Mouse (Mus musculus) testis, adult 2 months (tissue): ENCODE data around the gene Glp2r. TPM values are rescaled to one million over a fixed set of nuclear protein-coding genes. Genes with fewer than 3 reads are reported as not detected.

Experiments
- H3K27ac ChIP-seq: fragments of 200-500 bp; 2 replicates; pipeline ENCODE4 v1.5.1; 2012; ENCODE audit warnings: low read depth, low read length; ENCODE audit not compliant: control insufficient read depth, insufficient read depth
- H3K27me3 ChIP-seq: fragments of 200-500 bp; 2 replicates; pipeline ENCODE4 v1.6.1; 2012; ENCODE audit warnings: mild to moderate bottlenecking, low read length, moderate library complexity; ENCODE audit not compliant: control insufficient read depth, insufficient read depth
- H3K36me3 ChIP-seq: fragments of 200-500 bp; 2 replicates; pipeline ENCODE4 v1.6.1; 2012; ENCODE audit warnings: mild to moderate bottlenecking, low read length; ENCODE audit not compliant: control insufficient read depth, insufficient read depth
- H3K4me1 ChIP-seq: fragments of 200-500 bp; 2 replicates; pipeline ENCODE4 v1.6.1; 2012; ENCODE audit warnings: low read length; ENCODE audit not compliant: control insufficient read depth, insufficient read depth
- H3K4me3 ChIP-seq: fragments of 200-500 bp; 2 replicates; pipeline ENCODE4 v1.5.1; 2012; ENCODE audit warnings: low read depth, mild to moderate bottlenecking, low read length, moderate library complexity, mixed read lengths; ENCODE audit not compliant: control insufficient read depth
- CTCF ChIP-seq: fragments of 200-500 bp; IDR thresholded peaks from 2 replicates; pipeline ENCODE4 v1.5.1; 2012; ENCODE audit warnings: low read depth, mild to moderate bottlenecking, inconsistent platforms, low read length, moderate library complexity; ENCODE audit not compliant: control insufficient read depth, insufficient read depth, insufficient replicate concordance
- POLR2A ChIP-seq: fragments of 200-500 bp; IDR thresholded peaks from 2 replicates; pipeline ENCODE4 v1.6.1; 2012; ENCODE audit warnings: low read depth, mild to moderate bottlenecking, inconsistent platforms, low read length, moderate library complexity; ENCODE audit not compliant: control insufficient read depth
- polyA plus RNA-seq: library from polyadenylated mRNA; depleted of rRNA; stranded (reverse); fragments of >200 nt; gene quantifications from 2 replicates; pipeline ENCODE4 v1.2.3, GENCODE M21; 2012; rRNA removed

The Glp2r gene
- polyA plus RNA-seq, 1 experiment = 0.73 TPM

DNA sequence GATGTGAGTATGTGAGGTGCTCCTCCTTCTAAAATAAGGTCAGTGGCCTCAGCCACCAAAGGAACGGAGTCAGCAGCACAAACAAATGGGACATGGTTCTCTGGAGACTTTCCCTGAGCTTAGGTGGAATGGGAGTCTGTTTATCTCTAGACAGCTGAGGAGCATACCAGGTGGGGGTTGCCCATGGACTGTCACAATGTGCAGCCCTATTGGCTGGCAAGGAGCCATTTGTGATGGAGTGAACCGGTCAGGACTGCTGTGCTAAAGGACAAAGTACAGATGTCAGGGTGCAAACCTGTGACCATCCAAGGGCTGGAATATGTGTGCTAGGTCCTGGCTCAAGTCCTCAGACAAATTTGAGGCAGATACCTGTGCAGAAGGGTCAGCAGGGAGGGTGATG is 142.4 kb downstream of the Glp2r start:
- no peaks in the 10 kb centered on the region for H3K36me3 ChIP-seq
- TF ChIP-seq CTCF (no peak), POLR2A (no peak)

GRCm38 (mm10) chr11:67627179-67627578 is 143.8 kb downstream of the Glp2r start:
- Histone ChIP-seq H3K27me3 (no peaks in the 10 kb centered on the region), H3K4me1 (no peaks in the 10 kb centered on the region), H3K27ac (no peak overlapping the region), H3K4me3 (no peak overlapping the region), H3K36me3 (no peaks in the 10 kb centered on the region)
- no peak for TF ChIP-seq POLR2A
- TF ChIP-seq CTCF = no peak

More for the DNA sequence above, 142.4 kb downstream of the Glp2r start:
- H3K4me1 ChIP-seq = no peaks in the 10 kb centered on the region
- no peaks in the 10 kb centered on the region for H3K27me3 ChIP-seq
- no peak overlapping the region for H3K27ac ChIP-seq
- no peak overlapping the region for H3K4me3 ChIP-seq

DNA sequence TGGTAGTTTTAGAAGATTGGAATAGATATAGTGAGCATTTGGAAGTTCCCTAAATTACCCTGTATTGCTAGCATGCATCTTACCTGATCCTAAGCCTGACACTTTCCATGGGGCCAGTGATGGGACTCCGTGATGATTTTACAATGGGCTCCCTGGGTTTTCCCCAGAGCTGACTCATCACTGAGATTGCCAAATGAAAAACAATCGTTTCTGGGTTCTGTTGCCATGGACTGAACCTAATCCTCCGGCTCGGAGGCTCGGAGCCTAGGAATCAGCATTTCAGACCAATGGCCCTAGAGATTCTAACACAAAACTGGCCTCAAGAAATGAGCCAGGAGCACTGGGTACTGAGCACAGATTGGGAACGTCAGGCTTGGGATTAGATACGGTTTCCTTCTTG is 148.6 kb downstream of the Glp2r start:
- H3K4me3 ChIP-seq = no peak overlapping the region
- no peak overlapping the region for H3K27ac ChIP-seq
- no peaks in the 10 kb centered on the region for H3K36me3 ChIP-seq
- H3K4me1 ChIP-seq = no peaks in the 10 kb centered on the region; the same call in 1 of the 2 replicates
- H3K27me3 ChIP-seq = no peaks in the 10 kb centered on the region
- TF ChIP-seq POLR2A (no peak), CTCF (no peak)

DNA sequence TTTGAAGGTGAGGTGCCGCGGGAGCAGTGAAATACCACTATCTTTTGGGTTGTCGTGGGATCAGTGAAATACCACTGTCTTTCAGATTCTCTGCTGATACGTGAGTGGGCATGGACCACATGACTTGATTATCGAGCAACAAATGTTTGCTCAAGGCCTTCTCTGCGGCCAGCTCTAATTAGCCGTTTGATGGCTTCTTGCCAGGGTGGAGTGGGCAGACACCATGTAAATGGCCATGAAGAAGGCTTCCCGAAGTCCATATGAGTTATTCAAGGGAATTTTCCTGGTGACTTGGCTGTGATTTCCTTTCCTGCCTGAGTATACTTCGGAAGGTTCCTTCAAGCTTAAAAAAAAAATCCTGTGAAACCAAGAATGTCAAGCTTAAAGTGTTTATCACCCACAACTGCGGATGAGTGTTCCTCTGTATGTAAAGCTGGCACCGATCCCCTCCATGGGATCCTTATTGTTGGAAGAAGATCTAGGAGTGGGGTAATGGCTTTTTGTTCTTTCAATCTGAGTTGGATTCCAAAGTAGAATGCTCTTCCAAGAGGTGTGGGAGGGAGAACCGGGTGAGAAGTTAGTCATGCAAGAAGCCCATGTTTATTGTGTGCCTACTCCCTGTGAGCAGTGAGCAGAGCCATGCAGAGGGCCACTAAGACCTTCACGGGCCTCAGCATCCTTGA is 154.3 kb downstream of the Glp2r start:
- Histone ChIP-seq H3K4me3 (no peak overlapping the region), H3K4me1 (no peaks in the 10 kb centered on the region; the same call in 1 of the 2 replicates), H3K36me3 (no peaks in the 10 kb centered on the region), H3K27me3 (no peaks in the 10 kb centered on the region), H3K27ac (peak overlapping the region; percentile 44; the same call in 1 of the 2 replicates)
- TF ChIP-seq CTCF (no peak), POLR2A (no peak)

GRCm38 (mm10) chr11:67612158-67612839 is 158.7 kb downstream of the Glp2r start:
- no peak overlapping the region for H3K4me3 ChIP-seq
- H3K27ac ChIP-seq = no peak overlapping the region
- TF ChIP-seq CTCF (no peak), POLR2A (no peak)
- no peaks in the 10 kb centered on the region for H3K27me3 ChIP-seq
- H3K4me1 ChIP-seq = no peaks in the 10 kb centered on the region; the same call in 1 of the 2 replicates
- H3K36me3 ChIP-seq = no peaks in the 10 kb centered on the region

Other genes with a start within 250 kb of the Glp2r start
- gene Rcvrn, start 75.8 kb downstream of the Glp2r start, polyA plus RNA-seq = not detected in 2 replicates
- gene Gsg1l2, start 3.5 kb upstream of the Glp2r start, polyA plus RNA-seq = not detected in 2 replicates
- gene Dhrs7c, start 27.0 kb upstream of the Glp2r start, polyA plus RNA-seq = not detected in 2 replicates
- gene Usp43, start 151.0 kb upstream of the Glp2r start, polyA plus RNA-seq = 1.5 and 1.7 TPM in 2 replicates
- 76.9 and 86.1 TPM in 2 replicates for gene Cfap52, start 194.5 kb upstream of the Glp2r start, polyA plus RNA-seq
- gene Stx8, start 195.0 kb upstream of the Glp2r start, polyA plus RNA-seq = 12.9 and 19.6 TPM in 2 replicates